Mouse (Mus musculus) CD4-positive, CD25-positive, alpha-beta regulatory T cell, adult 2 months (primary cell): ENCODE data around the gene Znhit2.

Experiments used
- DNase-seq: peaks from one replicate; pipeline ENCODE4 v3.0.0-alpha.2; 2012; ENCODE audit warnings: low read depth, low spot score

The Znhit2 gene

DNA sequence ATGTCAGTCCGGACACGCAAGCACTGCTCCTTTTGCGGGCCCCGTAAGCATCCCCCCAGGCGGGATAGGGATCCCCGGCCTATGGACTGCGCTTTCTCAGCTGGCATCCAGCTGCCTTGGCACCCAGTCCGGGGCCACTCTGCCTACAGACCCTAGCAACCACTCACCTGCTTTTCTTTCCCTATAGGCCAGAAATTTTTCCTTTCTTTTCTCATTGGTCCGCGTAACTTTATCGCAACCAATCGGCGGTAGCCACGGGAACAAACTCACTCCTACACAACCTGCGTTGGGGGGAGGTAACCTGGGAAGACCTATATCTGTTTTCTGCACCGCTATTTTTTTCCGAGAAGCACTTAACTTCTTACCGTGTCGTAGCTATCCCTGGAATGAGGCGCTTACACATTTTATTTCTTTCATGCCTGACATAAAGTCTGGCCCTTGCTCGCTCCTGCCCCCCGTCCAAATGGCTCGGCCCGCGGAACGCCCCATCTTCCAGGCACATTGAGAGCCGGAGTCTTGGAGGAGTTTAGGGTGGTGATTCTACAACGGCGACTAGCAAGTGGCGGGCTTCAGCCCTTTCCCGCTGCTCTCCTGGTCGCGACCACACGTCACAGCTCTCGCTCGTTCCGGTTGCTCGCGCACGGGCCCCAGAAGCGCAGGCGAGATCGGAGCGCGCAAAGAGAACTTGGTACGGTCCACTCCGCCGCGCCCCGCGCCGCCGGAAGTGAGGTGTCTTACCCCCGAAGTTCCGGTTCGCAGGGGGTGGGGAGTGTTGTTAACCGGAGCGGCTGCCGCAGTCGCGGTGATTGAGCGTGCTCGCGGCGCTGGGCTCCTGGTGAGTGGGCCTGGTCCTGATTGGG, 14.5 kb upstream of the Znhit2 start, which contains the start of gene Syvn1:
Syvn1 (plus strand) TSS at position 283 of the 860 bp plus-strand sequence.
- peak; percentile 94 for DNase-seq

DNA sequence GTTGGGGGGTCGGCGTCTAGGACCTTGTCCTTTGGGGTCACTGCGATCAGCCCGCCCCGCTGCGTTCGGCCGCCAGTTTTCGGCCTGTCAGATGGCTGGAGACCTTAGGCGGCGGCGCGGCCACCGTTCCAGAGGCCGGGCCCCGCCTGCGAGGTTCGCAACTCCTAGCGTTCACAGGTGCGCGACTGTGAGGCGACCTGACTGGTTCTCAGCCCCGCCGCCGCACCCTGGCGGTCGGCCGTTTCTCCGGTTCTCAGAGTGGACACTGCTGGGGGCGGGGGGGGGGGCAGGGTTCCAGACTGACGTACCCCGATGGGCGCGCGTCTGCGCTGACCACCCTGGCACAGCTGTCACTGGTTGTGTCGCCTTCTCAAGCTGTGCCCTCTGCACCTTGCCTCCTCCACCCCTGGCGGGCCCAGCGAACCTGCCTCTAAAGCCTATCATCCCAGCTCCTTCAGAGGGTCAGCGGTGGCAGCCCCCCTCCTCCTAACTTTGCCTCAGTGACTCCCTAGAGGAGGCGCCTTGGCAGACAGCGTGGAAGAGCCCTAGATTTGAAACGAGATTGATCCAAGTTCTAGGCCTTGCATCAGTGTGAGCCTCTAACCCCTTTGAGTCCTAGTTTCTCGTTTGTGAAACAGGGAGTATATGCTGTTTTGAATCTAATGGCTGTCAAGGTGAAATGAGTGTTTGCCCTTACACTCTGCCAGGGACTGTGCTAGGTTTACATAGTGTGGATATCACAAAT, 13.7 kb upstream of the Znhit2 start:
- DNase-seq: no peak

DNA sequence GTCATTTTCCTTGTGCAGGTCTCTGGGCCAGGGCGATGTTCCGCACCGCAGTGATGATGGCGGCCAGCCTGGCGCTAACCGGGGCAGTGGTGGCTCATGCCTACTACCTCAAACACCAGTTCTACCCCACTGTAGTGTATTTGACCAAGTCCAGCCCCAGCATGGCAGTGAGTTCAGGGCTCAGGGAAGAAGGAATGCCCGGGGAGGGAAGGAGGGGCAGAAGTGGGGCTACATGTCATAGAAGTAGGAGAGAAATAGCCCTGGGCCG, 13.2 kb upstream of the Znhit2 start:
- DNase-seq: no peak

DNA sequence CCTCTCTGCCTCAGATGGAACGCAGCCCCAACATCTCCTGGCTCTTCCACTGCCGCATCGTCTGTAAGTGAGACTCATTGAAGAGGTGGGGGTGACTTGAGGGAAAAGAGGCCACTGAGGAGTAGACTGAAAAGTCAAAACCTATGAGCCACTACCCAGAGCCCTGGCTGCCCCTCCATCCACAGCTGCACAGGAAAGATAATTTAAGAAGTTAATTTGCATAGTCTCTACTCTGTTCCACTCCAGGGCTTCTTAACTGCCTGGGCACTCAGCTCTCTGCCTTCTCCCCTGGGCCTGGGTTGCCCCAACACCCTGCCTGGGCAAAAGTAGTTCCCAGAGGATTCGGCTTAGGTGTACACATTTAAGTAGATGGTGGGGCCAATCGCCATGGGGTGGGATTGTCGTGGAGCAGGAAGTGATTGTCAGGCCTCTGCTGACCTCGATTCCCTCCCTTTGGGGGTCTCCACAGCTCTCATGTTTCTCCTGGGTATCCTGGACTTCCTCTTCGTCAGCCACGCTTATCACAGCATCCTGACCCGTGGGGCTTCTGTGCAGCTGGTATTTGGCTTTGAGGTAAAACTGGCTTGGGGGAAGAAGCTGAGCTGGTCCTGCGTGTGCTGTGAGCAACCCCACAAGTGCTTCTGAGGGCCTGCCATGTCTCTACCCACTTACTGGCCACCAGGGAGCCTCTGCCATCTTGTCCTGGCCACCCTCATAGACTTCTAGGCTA, 12.1 kb upstream of the Znhit2 start:
- DNase-seq: peak; percentile 5

DNA sequence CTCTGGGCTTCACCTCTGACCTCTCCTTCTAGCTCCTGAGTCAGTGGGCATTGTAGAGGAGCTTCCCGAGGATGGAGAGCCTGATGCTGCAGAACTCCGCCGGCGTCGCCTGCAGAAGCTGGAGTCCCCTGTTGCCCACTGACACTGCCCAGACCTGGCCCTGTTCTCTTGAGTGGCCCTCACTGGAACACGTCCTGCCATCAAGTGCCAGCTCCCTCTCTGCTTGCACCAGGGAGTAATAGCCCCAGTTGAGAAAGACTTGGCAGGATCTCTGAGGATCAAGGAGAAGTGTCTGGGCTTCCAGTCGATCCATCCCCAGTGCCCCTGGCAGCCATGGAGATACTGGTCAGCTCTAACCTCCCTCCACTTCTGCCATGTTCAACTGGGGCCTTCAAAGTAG, 8.5 kb upstream of the Znhit2 start:
- DNase-seq: peak; percentile 5

DNA sequence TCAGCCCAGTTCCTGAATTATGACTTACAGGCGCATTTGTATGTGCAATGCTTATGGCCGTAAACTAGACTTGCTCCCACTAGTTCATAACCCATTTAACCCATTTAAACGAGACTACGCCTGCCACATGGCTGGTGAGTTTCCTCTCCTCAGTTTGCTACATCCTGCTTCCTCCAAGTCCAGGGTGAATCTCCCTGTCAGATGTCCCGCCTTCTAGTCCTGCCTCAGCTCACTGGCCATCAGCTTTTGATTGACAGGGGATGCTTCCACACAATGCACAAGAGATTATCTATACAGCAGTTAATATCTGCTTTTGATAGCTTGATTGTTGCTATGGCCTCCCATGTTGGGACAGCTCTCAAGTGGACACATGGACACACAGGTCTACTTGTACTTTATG, 6.7 kb upstream of the Znhit2 start:
- no peak for DNase-seq

DNA sequence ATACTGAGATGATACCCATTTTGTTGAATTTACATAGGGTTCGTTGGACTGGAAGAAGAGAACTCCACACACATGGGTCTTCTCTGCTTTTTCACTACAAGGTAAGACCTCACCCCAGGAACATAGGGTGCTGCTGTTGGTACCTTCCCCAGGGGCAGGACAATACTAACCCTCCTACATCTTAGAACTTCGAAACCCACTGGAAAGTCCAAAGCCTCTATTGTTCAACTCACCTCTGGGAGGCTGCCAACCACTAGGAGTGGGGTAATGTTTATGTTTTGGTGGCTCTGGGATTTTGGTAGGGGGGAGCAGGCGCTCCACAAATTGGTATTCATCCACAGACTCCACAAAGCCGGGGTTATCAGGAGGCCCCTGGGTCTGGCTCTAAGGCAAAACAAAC, 4.3 kb upstream of the Znhit2 start:
- DNase-seq: no peak

DNA sequence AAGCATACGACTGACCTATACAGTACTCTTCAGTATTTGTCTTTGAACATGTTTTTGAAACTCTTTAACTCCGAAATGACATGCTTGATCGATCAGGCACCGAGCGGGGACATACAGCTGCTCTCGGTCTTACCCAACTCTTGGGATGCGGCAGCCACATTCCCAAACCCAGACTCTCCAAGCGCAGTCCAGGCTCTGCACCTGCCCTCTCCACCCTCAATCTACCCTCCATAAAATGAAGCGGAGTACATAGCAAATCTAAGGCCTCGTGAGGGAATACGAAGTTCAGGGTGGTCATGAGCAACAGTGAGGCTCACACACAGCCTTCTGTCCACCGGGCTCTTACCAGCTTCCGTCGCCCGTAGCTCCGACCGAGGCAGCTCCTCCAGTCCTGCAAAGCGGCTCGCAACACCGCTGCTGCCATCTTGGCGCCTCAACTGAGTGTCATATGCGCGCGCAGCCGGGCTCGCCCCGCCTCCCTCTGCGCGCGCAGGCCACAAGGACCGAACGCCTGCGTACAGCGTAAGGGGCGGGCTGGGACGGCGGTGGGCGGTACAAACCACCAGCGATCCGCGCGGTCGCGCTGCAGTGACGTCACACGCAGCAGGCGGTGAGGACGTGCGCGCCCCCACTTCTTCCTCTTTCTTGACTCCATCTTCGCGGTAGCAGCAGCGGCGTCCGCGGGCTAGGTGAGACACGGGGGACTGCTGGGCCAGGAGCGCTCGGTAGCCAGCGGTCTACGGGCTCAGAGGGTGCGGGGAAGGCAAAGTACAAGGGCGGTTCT, 3.5 kb upstream of the Znhit2 start, which contains the start of the genes Mrpl49 and Fau:
Mrpl49 (minus strand) TSS at position 473 of the 784 bp plus-strand sequence.
Fau (plus strand) TSS at position 532 of the 784 bp plus-strand sequence.
- peak; percentile 100 for DNase-seq

DNA sequence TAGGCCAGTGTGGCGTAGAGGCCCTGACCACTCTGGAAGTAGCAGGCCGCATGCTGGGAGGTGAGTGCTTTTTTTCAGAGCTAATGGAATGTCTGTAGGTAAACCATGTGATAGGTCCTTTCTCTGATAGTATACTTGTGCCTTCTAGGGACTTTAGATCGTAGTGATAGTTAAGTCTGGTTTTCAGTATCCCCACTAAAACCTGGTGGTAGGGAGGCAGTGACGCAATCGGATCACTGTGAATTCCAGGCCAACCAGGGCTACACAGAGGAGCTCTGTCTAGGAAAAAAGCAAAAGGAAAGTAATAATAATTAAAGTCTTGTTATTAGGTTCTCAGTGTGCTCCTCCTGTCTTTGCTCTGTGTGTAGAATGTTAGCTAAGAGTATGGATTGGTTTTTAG, 2.5 kb upstream of the Znhit2 start:
- no peak for DNase-seq

DNA sequence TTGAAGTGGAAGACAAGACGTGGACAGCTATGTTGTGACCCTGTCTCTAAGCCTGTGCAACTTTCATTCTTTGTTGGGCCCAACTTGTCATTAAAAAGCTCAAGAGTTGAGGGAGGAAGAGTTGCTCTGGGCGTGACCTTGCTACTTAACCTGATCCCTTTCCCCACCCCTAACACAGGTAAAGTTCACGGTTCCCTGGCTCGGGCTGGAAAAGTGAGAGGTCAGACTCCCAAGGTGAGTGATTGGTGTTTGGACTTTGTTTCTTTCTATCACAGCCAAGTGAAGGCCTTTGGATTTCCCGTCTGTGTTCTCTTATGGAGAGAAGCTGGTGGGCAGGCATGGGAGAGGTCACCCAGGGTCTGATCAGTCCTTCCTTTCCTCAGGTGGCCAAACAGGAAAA, 2.0 kb upstream of the Znhit2 start:
- no peak for DNase-seq

DNA sequence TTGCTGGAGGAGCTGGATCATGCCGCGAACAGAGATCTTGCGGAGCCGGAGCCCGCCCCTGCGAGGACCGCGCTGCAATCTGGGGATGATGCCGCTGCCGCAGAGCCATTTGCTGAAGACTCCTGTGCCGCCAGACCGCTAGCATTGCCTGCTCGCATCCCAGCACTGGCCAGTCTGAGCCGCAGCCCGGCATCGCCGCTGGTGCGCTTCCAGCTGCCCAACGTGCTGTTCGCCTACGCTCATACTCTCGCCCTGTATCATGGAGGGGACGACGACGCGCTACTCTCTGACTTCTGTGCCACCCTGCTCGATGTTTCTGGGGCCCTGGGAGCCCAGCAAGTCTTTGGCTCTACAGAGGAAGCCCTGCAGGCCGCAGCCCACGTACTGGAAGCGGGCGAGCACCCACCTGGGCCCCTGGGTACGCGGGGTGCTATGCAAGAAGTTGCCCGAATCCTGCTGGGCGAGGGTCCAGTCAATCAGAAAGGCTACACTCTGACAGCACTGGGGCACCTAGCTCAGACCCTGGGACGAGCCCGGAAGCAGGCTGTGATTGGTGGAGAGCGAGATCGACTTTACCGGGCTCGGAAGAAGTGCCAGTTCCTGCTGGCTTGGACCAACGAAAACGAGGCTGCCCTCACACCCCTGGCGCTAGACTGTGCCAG, 780 bp downstream of the Znhit2 start:
- peak; percentile 75 for DNase-seq

DNA sequence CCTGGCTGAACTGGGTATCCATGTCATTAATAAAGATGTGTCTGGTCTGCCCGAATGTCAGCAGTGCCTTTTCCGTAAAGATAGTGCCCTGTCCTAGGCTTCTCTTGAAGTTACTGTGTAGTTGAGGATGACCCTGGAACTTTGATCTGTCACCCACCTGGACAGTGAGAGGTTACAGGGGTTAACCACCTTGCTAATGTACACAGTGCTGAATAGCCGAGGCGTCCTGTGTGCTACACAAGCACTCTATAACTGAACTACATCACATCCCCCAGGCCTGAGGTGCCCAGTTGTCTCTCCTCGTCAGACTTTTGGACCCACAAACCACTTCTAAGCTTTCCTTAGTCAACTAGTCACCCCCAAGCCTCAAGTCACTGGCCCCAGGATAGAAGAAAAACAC, 1.4 kb downstream of the Znhit2 start:
- no peak for DNase-seq

DNA sequence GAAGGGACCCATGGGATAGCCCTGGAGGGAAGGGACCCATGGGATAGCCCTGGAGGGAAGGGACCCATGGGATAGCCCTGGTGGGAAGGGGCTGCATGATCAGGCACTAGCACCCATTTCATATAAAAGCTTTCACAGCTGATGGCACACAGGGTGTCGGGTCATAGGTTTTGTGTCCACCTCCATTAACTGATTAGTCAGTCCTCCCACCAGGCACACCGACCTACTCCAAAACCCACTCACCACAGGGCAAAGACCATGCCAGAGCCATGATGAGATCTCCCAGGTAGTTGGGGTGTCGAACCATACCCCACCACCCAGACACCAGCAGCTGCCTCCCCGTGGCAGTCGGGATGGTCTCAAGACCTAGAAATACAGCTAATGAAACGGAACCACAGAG, 2.1 kb downstream of the Znhit2 start:
- no peak for DNase-seq

DNA sequence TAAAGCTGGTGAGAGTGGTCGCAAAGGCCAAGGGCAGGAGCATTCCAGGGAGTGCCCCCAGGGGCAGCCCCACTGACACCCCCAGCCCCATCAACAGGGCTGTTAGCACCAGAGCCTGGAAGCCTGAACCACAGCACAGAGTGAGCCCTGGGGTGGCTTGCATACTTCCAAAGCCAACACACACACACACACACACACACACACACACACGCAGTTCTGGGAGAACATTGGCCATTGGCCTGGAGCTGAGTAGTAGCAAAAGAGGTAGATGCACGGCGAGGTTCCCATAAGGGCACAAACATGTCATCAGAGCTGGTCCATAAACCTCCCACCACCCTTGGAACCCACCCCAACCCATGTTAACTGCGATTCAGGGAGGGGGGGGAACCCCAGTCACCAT, 5.6 kb downstream of the Znhit2 start:
- DNase-seq: no peak

DNA sequence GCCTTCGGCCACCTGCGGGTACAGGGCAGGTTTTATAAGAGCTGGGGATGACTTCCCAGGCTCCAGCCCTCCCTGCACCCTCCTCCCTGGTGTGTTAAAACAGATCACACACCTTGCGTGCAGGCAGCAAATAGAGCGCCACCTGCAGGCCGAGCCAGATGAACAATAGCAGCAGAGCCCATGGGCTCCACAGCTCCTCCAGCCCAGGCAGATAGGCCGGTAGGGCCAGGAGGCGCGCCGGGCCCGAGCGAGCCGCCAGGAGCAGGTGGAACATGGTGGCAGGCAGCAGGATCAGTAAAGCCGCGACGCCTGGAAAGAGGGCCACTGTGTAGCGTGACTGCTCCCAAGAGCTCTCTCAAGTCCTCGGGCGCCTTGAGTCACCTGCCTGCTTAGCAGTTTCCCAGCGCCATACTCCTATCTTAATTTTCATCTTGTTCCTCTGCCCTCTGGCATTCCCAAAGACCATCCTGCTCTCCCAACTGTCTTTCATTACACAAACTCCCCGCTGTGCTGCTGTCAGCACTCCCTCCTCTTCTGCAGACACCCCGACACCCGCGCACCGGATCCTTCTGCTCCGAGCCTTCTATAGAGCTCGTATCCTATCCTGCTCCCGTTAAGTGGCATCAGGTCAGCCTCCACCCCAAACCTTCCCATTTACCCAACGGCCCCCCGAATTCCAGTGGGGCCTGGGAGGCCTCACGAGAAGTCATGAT, 6.2 kb downstream of the Znhit2 start:
- peak; percentile 93 for DNase-seq

DNA sequence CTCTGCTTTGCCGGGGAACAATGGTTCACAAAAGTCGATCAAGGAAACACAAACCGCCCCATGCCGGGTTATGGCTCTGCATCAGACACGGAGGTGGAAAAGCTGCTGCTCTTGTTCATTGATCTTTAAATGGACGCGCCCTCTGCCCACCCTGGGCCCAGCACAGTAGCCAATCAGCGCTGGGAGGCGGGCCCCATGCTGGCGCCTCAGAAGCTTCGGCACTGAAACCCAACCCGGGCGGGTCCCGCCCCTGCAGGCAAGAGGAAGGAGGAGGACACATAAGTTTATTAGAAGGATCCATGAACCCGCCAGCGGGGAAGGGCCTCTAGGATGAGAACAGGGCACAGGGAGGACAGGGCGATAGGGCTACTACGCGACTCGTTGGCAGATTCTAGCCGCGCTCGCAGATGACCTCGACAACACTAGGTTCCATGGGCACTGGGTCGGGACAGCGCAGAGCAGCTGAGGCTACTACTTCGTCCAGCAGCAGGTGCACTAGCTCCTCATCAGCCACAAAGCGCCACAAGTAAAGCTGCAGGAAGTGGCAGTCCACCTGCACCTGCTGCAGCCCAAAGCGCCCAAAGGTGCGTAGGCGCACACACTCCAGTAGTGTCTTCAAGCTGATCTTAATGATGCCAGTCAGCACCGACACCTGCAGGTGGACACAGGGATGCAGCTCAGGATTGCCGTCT, 6.9 kb downstream of the Znhit2 start, which contains the start of gene Tm7sf2:
Tm7sf2 (minus strand) TSS at position 650 of the 692 bp plus-strand sequence.
- peak; percentile 91 for DNase-seq

DNA sequence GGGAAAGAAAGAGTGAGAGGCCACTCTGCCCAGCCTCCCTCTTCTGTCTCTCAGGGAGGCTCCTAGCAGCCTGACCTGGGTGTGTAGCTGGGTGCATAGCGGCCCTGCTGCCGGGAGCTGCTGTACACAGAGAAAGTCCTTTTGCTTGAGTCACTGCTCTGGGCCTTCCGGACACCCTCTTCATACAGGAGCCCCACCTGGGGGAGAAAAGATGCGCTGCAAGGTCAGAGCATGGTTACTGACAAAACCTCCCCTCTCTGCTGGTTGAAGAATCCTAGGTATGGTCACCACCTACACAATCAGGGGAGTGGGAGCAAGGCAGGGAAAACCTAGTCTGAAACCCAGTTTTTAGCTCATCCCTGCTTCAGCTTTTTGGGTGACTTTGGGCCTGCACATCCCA, 8.0 kb downstream of the Znhit2 start:
- no peak for DNase-seq

DNA sequence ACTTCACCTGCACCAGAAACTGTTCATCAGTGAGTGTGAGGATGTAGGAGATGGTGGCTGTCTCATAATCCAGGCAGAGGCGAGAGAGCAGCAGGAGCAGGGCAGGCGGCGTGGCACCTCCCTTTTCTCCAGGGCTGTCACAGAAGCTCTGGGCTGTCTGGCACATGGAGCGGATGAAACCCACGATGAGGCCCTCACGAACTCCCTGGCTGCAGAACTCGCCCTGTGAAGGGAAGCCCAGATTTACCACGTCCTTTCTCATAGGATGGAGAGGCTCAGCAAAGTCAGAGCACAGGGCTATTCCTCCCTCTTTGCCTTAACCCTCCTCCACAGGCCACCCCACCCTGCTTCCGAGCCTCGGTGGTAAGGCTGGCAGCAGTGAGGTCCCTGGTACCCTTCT, 8.9 kb downstream of the Znhit2 start:
- DNase-seq: no peak

DNA sequence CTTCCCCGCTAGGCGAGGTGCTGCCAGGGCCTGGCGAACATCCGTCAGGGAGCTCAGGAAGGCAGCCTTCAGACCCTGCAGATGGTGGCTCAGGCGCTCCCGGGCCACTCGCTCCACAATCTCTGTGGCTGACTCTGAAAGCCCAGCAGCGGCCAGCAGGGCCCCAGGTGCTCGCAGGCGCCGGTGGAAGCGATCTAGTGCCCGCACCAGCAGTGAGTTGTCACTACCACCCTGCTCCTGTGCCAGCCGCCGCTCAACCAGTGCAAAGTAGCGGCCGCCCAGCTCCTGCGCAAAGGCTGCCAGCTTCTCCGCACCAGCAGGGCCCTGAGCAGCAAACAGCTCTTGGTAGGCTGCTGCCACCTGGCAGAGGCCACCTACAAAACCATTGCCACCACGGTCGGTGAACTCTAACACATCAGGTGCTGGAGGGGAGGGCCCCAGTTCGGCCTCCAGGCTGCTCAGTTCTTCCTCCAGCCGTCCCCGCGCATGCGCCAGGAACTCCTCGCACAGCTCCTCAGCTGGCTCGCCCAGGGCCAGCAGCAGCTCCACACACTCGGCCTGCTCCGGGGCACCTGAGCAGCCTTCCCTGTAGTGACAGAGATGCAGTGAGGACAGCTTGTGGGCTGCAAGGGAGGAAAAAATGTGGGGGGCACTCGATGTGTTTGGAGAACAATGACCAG, 9.7 kb downstream of the Znhit2 start:
- DNase-seq: peak; percentile 61
